Mouse (Mus musculus) lung, embryonic 15.5 days (tissue): ENCODE results near the gene Laptm4a. TPM values are rescaled to one million over a fixed set of nuclear protein-coding genes. Genes with fewer than 3 reads are reported as not detected.
"Not testable (repeated sequence)": the region's sequence is repeated elsewhere in the genome, so short reads cannot be mapped to it uniquely, and the experiment has no call there.

Experiments
- ATAC-seq: fragments of 200-750 bp; cut with Nextera tagmentation; 2 replicates; pipeline ENCODE4 v1.8.0; 2017; ENCODE audit warnings: moderate number of reproducible peaks, borderline replicate concordance; ENCODE audit not compliant: low FRiP score, low TSS enrichment; ENCODE audit errors: extremely low read depth
- H3K27ac ChIP-seq: fragments of 300-500 bp; sonication (generic); 2 replicates; pipeline ENCODE4 v1.5.1; 2015; ENCODE audit warnings: moderate library complexity, mild to moderate bottlenecking, inconsistent platforms
- H3K27me3 ChIP-seq: fragments of 300-500 bp; sonication (generic); 2 replicates; pipeline ENCODE4 v1.6.1; 2015; ENCODE audit warnings: inconsistent platforms
- H3K36me3 ChIP-seq: fragments of 300-500 bp; sonication (generic); 2 replicates; pipeline ENCODE4 v1.6.1; 2015; ENCODE audit warnings: inconsistent platforms
- H3K4me1 ChIP-seq: fragments of 300-500 bp; sonication (generic); 2 replicates; pipeline ENCODE4 v1.6.1; 2015; ENCODE audit warnings: inconsistent platforms
- H3K4me2 ChIP-seq: fragments of 300-500 bp; sonication (generic); 2 replicates; pipeline ENCODE4 v1.6.1; 2015; ENCODE audit warnings: inconsistent platforms, mild to moderate bottlenecking, moderate library complexity
- H3K4me3 ChIP-seq: fragments of 300-500 bp; sonication (generic); 2 replicates; pipeline ENCODE4 v1.5.1; 2015; ENCODE audit warnings: mild to moderate bottlenecking, inconsistent platforms
- H3K9ac ChIP-seq: fragments of 300-500 bp; sonication (generic); 2 replicates; pipeline ENCODE4 v1.6.1; 2015; ENCODE audit warnings: inconsistent platforms
- H3K9me3 ChIP-seq: fragments of 300-500 bp; sonication (generic); 2 replicates; pipeline ENCODE4 v1.6.1; 2016; ENCODE audit warnings: inconsistent platforms
- WGBS: fragments of 180-500 bp; shearing (Covaris S2); methylation state at CpG from one replicate; pipeline ENCODE4 v1.1.7; 2015; 5-methylcytosine and 5-hydroxymethylcytosine counted together
- polyA plus RNA-seq: library from polyadenylated mRNA; unstranded; fragments of >200 nt; fragmentation: Nextera tagmentation; extraction: Ambion mirVana; gene quantifications from 2 replicates; pipeline ENCODE4 v1.2.1, GENCODE M21; 2015

Gene Laptm4a
- polyA plus RNA-seq, 1 experiment from 2014 or later = 336 TPM

DNA sequence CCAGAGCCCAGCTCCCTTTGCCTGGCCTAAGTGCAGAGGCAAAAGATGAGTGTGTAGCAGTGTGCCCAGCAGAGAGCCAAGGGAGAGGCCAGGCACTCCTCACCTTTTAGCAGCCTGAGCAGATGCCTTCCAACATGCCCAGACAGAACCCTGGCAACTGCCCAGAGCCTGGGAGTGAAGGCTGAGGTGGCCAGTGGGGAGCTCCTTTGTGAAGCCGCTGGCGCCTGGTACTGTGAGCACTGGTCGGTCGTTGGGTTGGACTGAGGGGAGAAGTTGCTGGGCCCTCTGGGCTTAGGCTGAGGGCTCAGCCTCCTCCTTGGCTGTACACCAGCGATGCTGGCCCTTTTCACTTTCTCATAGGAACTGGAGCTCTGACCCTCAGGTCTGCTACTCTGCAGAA is 5.1 kb upstream of the Laptm4a start:
- Histone ChIP-seq H3K27me3 (no peaks in the 10 kb centered on the region), H3K36me3 (no peaks in the 10 kb centered on the region), H3K9ac (0 out of 2 replicates have a peak overlapping the region, but pooled peaks have one; percentile 15), H3K4me2 (no peak overlapping the region), H3K4me1 (peaks cover 42% of the 10 kb centered on the region), H3K9me3 (no peaks in the 10 kb centered on the region), H3K4me3 (no peak overlapping the region), H3K27ac (peak overlapping the region; percentile 66)
- 43% methylated on average over 5 of the region's 5 CpGs for WGBS
- no peak for ATAC-seq

DNA sequence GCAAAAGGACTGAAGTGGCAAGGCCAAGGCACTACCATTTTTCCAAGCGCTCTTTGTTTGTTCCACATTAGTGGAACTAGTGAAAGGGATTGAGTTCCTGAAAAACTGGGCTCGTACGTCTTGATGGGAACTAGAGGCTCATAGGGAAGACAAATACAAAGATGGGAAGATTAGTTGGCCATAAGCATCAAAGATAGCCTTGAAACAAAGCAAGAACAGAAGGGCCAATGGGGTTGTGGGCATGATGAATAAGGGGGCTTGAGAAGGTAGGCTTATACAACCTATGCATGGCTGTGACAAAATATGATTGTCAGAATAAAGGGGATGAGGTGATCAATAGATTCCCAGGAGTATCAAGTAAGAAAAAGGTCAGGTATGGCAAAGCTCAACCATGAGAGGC is 2.2 kb upstream of the Laptm4a start:
- no peaks in the 10 kb centered on the region for H3K9me3 ChIP-seq
- no peaks in the 10 kb centered on the region for H3K36me3 ChIP-seq
- H3K4me3 ChIP-seq = no peak overlapping the region
- no peak overlapping the region for H3K4me2 ChIP-seq
- H3K27me3 ChIP-seq = no peaks in the 10 kb centered on the region
- H3K27ac ChIP-seq = no peak overlapping the region
- ATAC-seq = no peak
- WGBS = 92% methylated on average over 3 of the region's 3 CpGs
- H3K9ac ChIP-seq = no peak overlapping the region
- peaks cover 32% of the 10 kb centered on the region for H3K4me1 ChIP-seq

DNA sequence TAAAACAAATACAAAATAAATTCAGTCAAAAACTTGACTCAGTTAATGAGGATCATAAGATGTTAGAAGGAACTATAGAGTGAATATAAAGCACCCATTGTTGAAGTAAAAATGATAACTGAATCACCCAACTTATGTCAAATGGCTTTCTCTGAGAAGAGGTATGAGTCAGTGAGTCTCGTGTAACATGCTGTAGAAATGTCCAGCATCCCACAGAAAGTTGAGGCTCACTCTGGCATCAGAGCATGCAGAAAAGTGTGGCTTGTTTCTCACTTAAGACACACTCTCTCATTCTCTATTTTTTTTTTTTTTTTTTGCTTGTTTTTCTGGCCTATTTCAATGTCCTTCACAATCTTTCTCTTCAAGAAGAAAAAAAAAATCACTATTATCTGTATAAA is 469 bp upstream of the Laptm4a start:
- ATAC-seq = no peak
- H3K9ac ChIP-seq = peak overlapping the region; percentile 66
- peaks cover 37% of the 10 kb centered on the region for H3K4me1 ChIP-seq
- H3K36me3 ChIP-seq = no peaks in the 10 kb centered on the region
- peak overlapping the region; percentile 59 for H3K4me2 ChIP-seq
- peak overlapping the region; percentile 67 for H3K4me3 ChIP-seq
- H3K9me3 ChIP-seq = no peaks in the 10 kb centered on the region
- 9% methylated on average over 1 of the region's 1 CpGs for WGBS
- H3K27ac ChIP-seq = peak overlapping the region; percentile 97
- H3K27me3 ChIP-seq = no peaks in the 10 kb centered on the region

DNA sequence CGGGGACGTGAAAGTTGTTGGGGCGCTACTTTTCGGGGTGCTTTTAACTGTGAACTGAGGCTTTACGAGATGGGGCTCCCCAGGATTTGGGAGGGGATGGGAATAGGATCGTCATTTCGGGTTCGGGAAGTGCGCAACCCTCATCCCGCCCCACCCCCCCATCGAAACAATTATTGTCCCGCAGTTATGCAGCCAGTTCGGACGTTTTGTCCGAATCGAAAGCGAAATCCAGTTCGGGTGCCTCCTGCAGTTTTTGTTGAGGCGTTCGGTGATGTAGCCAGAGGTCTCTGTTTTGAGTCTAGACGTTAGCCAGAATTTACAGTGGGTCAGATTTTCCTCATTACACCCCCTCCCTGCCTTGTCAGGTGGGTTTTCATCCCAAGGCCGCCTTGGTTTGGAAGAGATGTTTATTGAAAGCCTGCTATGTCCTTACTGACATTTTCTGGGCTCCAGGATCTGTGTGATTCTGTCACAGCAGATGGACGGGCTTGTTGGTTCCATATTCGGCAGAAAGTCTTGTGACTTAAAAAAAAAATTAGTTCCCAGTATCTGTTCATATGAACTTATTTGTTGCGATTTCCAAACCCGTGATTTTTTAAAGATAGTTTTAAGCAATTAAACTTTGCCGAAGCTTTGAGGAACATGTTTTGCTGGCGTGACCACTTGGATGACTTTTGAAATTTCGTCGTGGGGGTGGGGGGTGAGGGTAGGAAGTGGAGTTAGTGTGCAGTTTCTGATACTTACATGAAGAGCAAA is 1.1 kb downstream of the Laptm4a start:
- peak overlapping the region; percentile 59 for H3K4me2 ChIP-seq
- no peaks in the 10 kb centered on the region for H3K36me3 ChIP-seq
- WGBS = under 1% methylated on average over 30 of the region's 30 CpGs
- peak overlapping the region; percentile 76 for H3K9ac ChIP-seq
- H3K9me3 ChIP-seq = no peaks in the 10 kb centered on the region
- peaks cover 34% of the 10 kb centered on the region for H3K4me1 ChIP-seq
- ATAC-seq = no peak
- H3K27me3 ChIP-seq = no peaks in the 10 kb centered on the region
- peak overlapping the region; percentile 97 for H3K27ac ChIP-seq
- H3K4me3 ChIP-seq = peak overlapping the region; percentile 67

DNA sequence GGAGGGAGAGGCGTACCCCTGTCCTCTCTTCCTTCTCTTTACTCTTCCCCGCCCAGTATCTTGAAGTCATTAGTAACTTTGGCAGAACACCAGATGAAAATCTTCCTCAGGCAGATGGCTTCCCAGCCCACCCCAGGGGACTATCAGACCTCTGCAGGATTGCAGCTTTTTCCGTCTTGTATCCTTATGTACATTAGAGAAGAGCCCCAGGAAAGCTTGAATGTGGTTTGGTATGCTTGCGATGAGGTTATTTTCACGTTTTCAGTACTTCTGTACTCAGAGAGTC is 1.6 kb downstream of the Laptm4a start:
- Histone ChIP-seq H3K4me3 (peak overlapping the region; percentile 67), H3K36me3 (no peaks in the 10 kb centered on the region), H3K4me1 (peaks cover 37% of the 10 kb centered on the region), H3K4me2 (peak overlapping the region; percentile 59), H3K27me3 (no peaks in the 10 kb centered on the region), H3K27ac (no peak overlapping the region; the same call in 1 of the 2 replicates), H3K9me3 (no peaks in the 10 kb centered on the region), H3K9ac (peak overlapping the region; percentile 76)
- 12% methylated on average over 5 of the region's 5 CpGs for WGBS
- ATAC-seq = no peak

DNA sequence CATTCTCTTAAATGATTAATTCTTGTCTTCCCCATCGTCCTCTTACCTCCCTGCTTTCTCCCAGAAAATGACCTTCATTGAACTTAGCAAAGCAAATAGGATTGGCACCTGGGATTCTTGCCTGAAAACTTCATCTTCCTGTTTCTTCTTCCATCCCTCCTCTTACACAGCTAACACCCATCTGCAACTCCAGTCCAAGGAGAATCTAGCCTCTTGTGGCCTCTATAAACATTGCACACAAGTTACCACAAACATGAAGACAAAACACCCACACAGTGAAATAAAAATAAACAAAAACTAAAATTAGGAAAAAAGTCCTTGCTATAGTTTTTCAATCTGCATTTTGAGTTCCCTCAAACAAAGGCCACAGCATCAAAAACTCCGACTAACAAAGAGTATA is 2.1 kb downstream of the Laptm4a start:
- no peak for ATAC-seq

DNA sequence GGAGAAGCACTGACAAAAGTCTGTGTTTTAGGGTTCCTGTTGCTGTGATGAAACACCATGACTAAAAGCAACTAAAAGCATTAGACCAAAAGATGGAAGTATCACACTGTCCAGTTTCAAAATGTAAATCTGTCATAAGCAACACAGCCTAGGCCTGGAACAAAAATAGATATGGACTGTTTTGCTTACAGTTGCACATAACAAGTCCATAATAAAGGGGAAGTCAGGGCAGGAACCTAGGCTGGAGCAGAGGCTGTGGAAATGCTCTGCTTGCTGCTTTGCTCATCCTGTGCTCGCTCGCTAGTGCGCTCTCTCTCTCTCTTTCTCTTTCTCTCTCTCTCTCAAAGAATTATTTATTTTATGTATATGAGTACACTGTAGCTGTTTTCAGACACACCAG is 6.2 kb downstream of the Laptm4a start:
- ATAC-seq = no peak
- 82% methylated on average over 3 of the region's 3 CpGs for WGBS
- Histone ChIP-seq H3K9me3 (no peaks in the 10 kb centered on the region), H3K27me3 (no peaks in the 10 kb centered on the region), H3K4me3 (no peak overlapping the region), H3K4me1 (peaks cover 46% of the 10 kb centered on the region), H3K36me3 (no peaks in the 10 kb centered on the region), H3K4me2 (no peak overlapping the region), H3K27ac (no peak overlapping the region), H3K9ac (no peak overlapping the region)

More for the DNA sequence above, 2.1 kb downstream of the Laptm4a start:
- peak overlapping the region; percentile 67 for H3K4me3 ChIP-seq
- no peaks in the 10 kb centered on the region for H3K9me3 ChIP-seq
- H3K27ac ChIP-seq = no peak overlapping the region
- 24% methylated on average over 2 of the region's 2 CpGs for WGBS
- H3K27me3 ChIP-seq = no peaks in the 10 kb centered on the region
- peaks cover 39% of the 10 kb centered on the region for H3K4me1 ChIP-seq
- H3K9ac ChIP-seq = peak overlapping the region; percentile 76; the same call in 1 of the 2 replicates
- peak overlapping the region; percentile 59 for H3K4me2 ChIP-seq
- H3K36me3 ChIP-seq = no peaks in the 10 kb centered on the region

DNA sequence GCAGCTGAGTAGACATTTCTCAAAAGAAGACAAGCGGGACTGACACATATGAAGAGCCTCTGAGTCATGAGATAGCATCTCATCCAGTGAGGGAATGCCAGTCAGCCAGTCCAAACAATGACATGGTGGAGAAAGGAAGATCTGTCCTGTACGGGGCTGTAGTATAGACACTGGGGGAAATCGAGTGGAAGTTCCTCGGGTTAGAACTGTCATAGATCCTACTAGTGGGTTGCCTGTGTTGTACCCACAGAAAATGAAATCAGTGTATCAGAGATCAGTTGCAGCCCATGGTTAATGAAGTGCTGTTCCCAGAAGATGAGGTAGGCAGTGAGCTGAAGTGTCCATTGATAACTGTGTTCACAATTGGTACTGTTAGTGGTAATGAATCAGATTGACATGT is 7.3 kb downstream of the Laptm4a start:
- Histone ChIP-seq H3K9ac (no peak overlapping the region), H3K9me3 (no peaks in the 10 kb centered on the region), H3K27ac (no peak overlapping the region), H3K27me3 (no peaks in the 10 kb centered on the region), H3K4me2 (no peak overlapping the region), H3K4me1 (peaks cover 38% of the 10 kb centered on the region), H3K36me3 (peaks cover 4% of the 10 kb centered on the region), H3K4me3 (no peak overlapping the region)
- ATAC-seq = no peak
- whole genome bisulfite sequencing = 82% methylated on average over 4 of the region's 4 CpGs

DNA sequence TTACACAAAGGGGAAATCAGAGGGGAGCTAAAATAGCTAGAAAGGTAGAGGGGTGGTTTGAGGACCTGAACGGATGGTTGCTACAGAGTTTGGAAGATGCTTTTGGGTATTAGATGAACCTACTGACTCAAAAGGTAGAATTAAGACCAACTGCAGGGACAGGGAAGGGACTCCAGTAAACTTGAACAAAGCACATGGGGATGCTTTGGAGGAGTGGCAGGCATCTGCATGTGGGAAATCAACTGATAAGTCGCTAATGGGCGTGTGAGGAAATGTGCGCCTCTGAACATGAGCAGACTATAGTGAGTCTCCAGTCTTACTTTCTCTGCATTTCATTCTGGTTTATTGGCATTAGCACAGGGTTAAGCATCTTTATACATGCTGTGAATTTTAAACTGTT is 9.6 kb downstream of the Laptm4a start:
- peaks cover 27% of the 10 kb centered on the region for H3K4me1 ChIP-seq

DNA sequence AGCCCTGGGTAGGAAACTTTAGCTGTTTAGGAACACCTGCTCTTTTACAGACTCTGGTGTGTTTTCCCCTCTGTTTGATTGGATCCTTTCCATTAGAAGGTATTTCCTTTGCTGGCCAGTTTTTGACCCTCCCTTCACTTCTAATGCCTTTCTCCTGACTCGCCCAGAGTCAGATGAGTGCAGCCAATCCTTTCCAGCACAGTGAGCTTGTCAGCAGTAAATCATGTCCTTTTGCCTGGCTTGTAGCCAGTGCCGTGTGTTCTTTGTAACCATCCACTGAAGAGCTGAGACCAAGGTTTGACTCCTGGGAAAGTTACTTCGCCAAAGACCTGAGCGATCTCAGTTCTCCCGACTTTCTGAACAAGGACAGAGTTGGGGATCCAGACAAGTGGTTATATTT is 13.9 kb downstream of the Laptm4a start:
- H3K4me3 ChIP-seq = no peak overlapping the region
- no peak for ATAC-seq
- WGBS = 68% methylated on average over 5 of the region's 5 CpGs
- H3K4me2 ChIP-seq = no peak overlapping the region
- H3K27me3 ChIP-seq = no peaks in the 10 kb centered on the region
- H3K27ac ChIP-seq = no peak overlapping the region
- H3K4me1 ChIP-seq = peaks cover 3% of the 10 kb centered on the region
- peaks cover 58% of the 10 kb centered on the region for H3K36me3 ChIP-seq
- no peaks in the 10 kb centered on the region for H3K9me3 ChIP-seq
- H3K9ac ChIP-seq = no peak overlapping the region

More for the DNA sequence above, 9.6 kb downstream of the Laptm4a start:
- Histone ChIP-seq H3K4me3 (no peak overlapping the region), H3K4me2 (no peak overlapping the region), H3K36me3 (peaks cover 23% of the 10 kb centered on the region), H3K9ac (no peak overlapping the region), H3K9me3 (no peaks in the 10 kb centered on the region), H3K27me3 (no peaks in the 10 kb centered on the region), H3K27ac (no peak overlapping the region)
- no peak for ATAC-seq
- WGBS = 84% methylated on average over 4 of the region's 4 CpGs

DNA sequence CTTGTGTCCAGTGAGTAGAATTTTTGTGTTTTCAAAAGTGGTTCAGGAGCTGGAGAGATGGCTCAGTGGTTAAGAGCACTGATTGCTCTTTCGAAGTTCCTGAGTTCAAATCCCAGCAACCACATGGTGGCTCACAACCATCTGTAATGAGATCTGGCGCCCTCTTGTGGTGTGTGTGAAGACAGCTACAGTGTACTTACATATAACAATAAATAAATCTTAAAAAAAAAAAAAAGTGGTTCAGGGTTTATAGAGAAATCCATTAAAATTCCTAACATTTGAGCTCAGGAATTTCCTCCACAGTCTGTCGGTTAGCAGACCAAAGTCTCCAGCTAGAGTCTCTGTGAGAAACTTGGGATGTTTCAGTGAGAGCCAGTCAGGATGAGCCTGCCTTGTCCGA is 14.7 kb downstream of the Laptm4a start:
- H3K4me2 ChIP-seq, H3K27ac ChIP-seq, H3K4me1 ChIP-seq, H3K27me3 ChIP-seq, ATAC-seq, H3K9ac ChIP-seq, H3K4me3 ChIP-seq, H3K9me3 ChIP-seq: not testable (repeated sequence)
- H3K36me3 ChIP-seq = peaks cover 58% of the 10 kb centered on the region
- WGBS = 65% methylated on average over 4 of the region's 4 CpGs

DNA sequence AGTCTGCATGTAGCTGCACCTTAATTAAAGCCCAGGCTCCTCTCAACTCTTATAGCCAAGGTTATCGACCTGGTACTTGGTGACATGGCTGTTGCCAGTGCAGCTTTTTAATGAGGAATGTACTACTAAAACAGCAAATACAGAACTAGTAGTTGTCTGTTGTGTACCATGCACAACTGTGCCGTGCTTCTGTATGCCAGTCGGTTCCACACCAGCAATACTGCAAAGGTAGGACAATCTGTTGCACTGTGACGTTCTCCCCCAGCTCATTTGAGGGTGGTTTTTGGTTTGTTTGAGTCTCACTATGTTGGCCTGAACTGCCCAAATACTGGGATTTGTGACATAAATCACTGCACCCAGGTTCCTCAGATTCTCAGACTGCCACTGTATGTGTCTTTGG is 18.0 kb downstream of the Laptm4a start:
- no peak overlapping the region for H3K27ac ChIP-seq
- no peak for ATAC-seq
- 93% methylated on average over 4 of the region's 4 CpGs for WGBS
- H3K36me3 ChIP-seq = peaks cover 51% of the 10 kb centered on the region
- H3K4me2 ChIP-seq = no peak overlapping the region
- no peaks in the 10 kb centered on the region for H3K9me3 ChIP-seq
- no peaks in the 10 kb centered on the region for H3K27me3 ChIP-seq
- H3K9ac ChIP-seq = no peak overlapping the region
- no peaks in the 10 kb centered on the region for H3K4me1 ChIP-seq
- H3K4me3 ChIP-seq = no peak overlapping the region
